ENCODE assay signal across 21 mouse cellular contexts in genomic region chr7:115726776-115727175, GRCm38 (mm10).
"Had no signal": no experiment of that assay in that cellular context is flagged by ENCODE, and none has a peak within 500 bp of the region (broad histone marks: within the 10 kb centered on the region; RNA-seq: fewer than 3 reads in every experiment).

No protein-coding gene starts in this region.

- H3K36me3 ChIP-seq: lung, embryonic 15.5 days; midbrain, embryonic 13.5 days; midbrain, embryonic 15.5 days; neural tube, embryonic 12.5 days; stomach, embryonic 15.5 days had no signal

- H3K27me3 ChIP-seq: lung, embryonic 15.5 days; megakaryocyte, embryonic 14.5 days; midbrain, embryonic 13.5 days; midbrain, embryonic 15.5 days; neural tube, embryonic 12.5 days; stomach, embryonic 15.5 days had no signal

- DNase-seq: liver, postnatal 0 days; lung, adult 2 months; lung, postnatal 14 days; lung, postnatal 36 days; retina, postnatal 1 day; right cerebral cortex, adult 18-20 months; right cerebral cortex, postnatal 25 days; right cerebral cortex, postnatal 4 days; thymus, adult 2 months; thymus, postnatal 25 days; thymus, postnatal 4 days had no signal

- H3K4me1 ChIP-seq: lung, embryonic 15.5 days had no signal

- H3K4me2 ChIP-seq: lung, embryonic 15.5 days; midbrain, embryonic 11.5 days; midbrain, embryonic 13.5 days; midbrain, embryonic 15.5 days; neural tube, embryonic 12.5 days; stomach, embryonic 15.5 days had no signal

- H3K27ac ChIP-seq: lung, embryonic 15.5 days; macrophage; midbrain, embryonic 13.5 days; midbrain, embryonic 15.5 days; neural tube, embryonic 12.5 days; stomach, embryonic 15.5 days; stomach, postnatal 0 days had no signal

- ATAC-seq: liver, postnatal 0 days; lung, postnatal 0 days; midbrain, embryonic 13.5 days; midbrain, embryonic 15.5 days had no signal

- H3K4me3 ChIP-seq: lung, embryonic 15.5 days; megakaryocyte, embryonic 14.5 days; midbrain, embryonic 13.5 days; midbrain, embryonic 15.5 days; neural tube, embryonic 12.5 days; stomach, embryonic 15.5 days had no signal

- H3K9me3 ChIP-seq: lung, embryonic 15.5 days; megakaryocyte, embryonic 14.5 days; midbrain, embryonic 13.5 days; midbrain, embryonic 15.5 days; neural tube, embryonic 12.5 days; stomach, embryonic 15.5 days had no signal

- H3K9ac ChIP-seq: liver, postnatal 0 days; lung, embryonic 15.5 days; midbrain, embryonic 13.5 days; midbrain, embryonic 15.5 days; neural tube, embryonic 12.5 days; stomach, embryonic 15.5 days had no signal
